Mouse (Mus musculus): ENCODE data around the gene Pdzk1. TPM values are rescaled to one million over a fixed set of nuclear protein-coding genes. Genes with fewer than 3 reads are reported as not detected.

Gene Pdzk1
- total and polyA plus RNA-seq, 3 experiments = 0.18 to 0.27 TPM; not detected in 1

- H3K27ac ChIP-seq (ENCODE audit: control insufficient read depth, low read depth, low read length) = no peak overlapping the region
- H3K36me3 ChIP-seq (ENCODE audit: control insufficient read depth in 1 of 2, insufficient read depth in 2 of 2, low read length in 2 of 2) = peaks cover 0 to 16% of the 10 kb centered on the region in 2 experiments; a peak in 2 of 4 replicates
- no peak overlapping the region for H3K4me3 ChIP-seq (ENCODE audit: control insufficient read depth in 1 of 2, insufficient read depth in 1 of 2, low read depth in 2 of 2, low read length in 2 of 2)
- H3K9ac ChIP-seq (ENCODE audit: control insufficient read depth, low read depth, low read length, poor library complexity, severe bottlenecking) = no peak overlapping the region
- no peaks in the 10 kb centered on the region for H3K9me3 ChIP-seq (replicated peaks; ENCODE audit: insufficient read depth, low read length)
- no peaks in the 10 kb centered on the region for H3K4me1 ChIP-seq (ENCODE audit: control insufficient read depth in 1 of 2, insufficient read depth in 2 of 2, low read length in 2 of 2)
- no peaks in the 10 kb centered on the region for H3K79me2 ChIP-seq (ENCODE audit: control insufficient read depth, insufficient read depth, low read length, poor library complexity)
- no peaks in the 10 kb centered on the region for H3K27me3 ChIP-seq (ENCODE audit: control insufficient read depth in 1 of 2, insufficient read depth in 2 of 2, low read length in 2 of 2)
- no peak for DNase-seq (ENCODE audit: low read depth, low spot score)
- TF ChIP-seq SIN3A (IDR thresholded peaks at IDR 0.05; ENCODE audit: low read length) = no peak
- no peak for TF ChIP-seq EP300 (IDR thresholded peaks at IDR 0.05; ENCODE audit: low read depth in 1 of 2, low read length in 2 of 2)
- no peak for TF ChIP-seq HCFC1 (IDR thresholded peaks at IDR 0.05; ENCODE audit: low read depth, low read length)
- TF ChIP-seq USF1 (IDR thresholded peaks at IDR 0.05; ENCODE audit: low read depth, low read length) = no peak
- TF ChIP-seq MAX (IDR thresholded peaks at IDR 0.05; ENCODE audit: low read length) = no peak
- TF ChIP-seq JUND (IDR thresholded peaks at IDR 0.05; ENCODE audit: low read depth, low read length) = no peak
- no peak for TF ChIP-seq TBP (IDR thresholded peaks at IDR 0.05; ENCODE audit: low read depth, low read length)
- TF ChIP-seq POLR2AphosphoS5 (IDR thresholded peaks at IDR 0.05; ENCODE audit: borderline replicate concordance, low read depth, low read length) = no peak
- TF ChIP-seq ZKSCAN1 (IDR thresholded peaks at IDR 0.05; ENCODE audit: low read depth, low read length) = no peak
- TF ChIP-seq ZNF384 (IDR thresholded peaks at IDR 0.05; ENCODE audit: low read depth, low read length) = no peak
- no peak for TF ChIP-seq POLR2AphosphoS2 (IDR thresholded peaks at IDR 0.05; ENCODE audit: low read length)
- no peak for TF ChIP-seq BHLHE40 (IDR thresholded peaks at IDR 0.05; ENCODE audit: borderline replicate concordance, low read depth, low read length)
- no peak for TF ChIP-seq ETS1 (IDR thresholded peaks at IDR 0.05; ENCODE audit: low read depth, low read length)
- no peak for TF ChIP-seq RCOR1 (IDR thresholded peaks at IDR 0.05; ENCODE audit: low read depth, low read length)
- TF ChIP-seq MAZ (IDR thresholded peaks at IDR 0.05; ENCODE audit: low read depth, low read length) = no peak
- no peak for TF ChIP-seq MEF2A (IDR thresholded peaks at IDR 0.05; ENCODE audit: extremely low read depth, insufficient replicate concordance, low read depth, low read length, poor library complexity, severe bottlenecking)
- TF ChIP-seq KAT2A (conservative IDR thresholded peaks at IDR 0.05; ENCODE audit: low read depth, low read length) = no peak
Measured at GRCm38 (mm10) chr3:96867863-96868262, 38.8 kb downstream of the Pdzk1 start.

- H3K9me3 ChIP-seq (replicated peaks; ENCODE audit: insufficient read depth, low read length) = no peaks in the 10 kb centered on the region
- H3K79me2 ChIP-seq (ENCODE audit: control insufficient read depth, insufficient read depth, low read length, poor library complexity) = no peaks in the 10 kb centered on the region
- no peak for DNase-seq (ENCODE audit: low read depth, low spot score)
- no peaks in the 10 kb centered on the region for H3K27me3 ChIP-seq (ENCODE audit: control insufficient read depth in 1 of 2, insufficient read depth in 2 of 2, low read length in 2 of 2)
- no peaks in the 10 kb centered on the region for H3K4me1 ChIP-seq (ENCODE audit: control insufficient read depth in 1 of 2, insufficient read depth in 2 of 2, low read length in 2 of 2)
- no peak overlapping the region for H3K4me3 ChIP-seq (ENCODE audit: control insufficient read depth in 1 of 2, insufficient read depth in 1 of 2, low read depth in 2 of 2, low read length in 2 of 2)
- H3K27ac ChIP-seq (ENCODE audit: control insufficient read depth, low read depth, low read length) = no peak overlapping the region
- TF ChIP-seq GABPA (IDR thresholded peaks at IDR 0.05; ENCODE audit: low read depth, low read length) = no peak
- TF ChIP-seq POLR2A (IDR thresholded peaks at IDR 0.05; ENCODE audit: control insufficient read depth in 1 of 2, insufficient read depth in 1 of 2, low read depth in 1 of 2, low read length in 2 of 2, poor library complexity in 1 of 2) = no peak
- no peak for TF ChIP-seq HCFC1 (IDR thresholded peaks at IDR 0.05; ENCODE audit: low read depth, low read length)
- TF ChIP-seq RCOR1 (IDR thresholded peaks at IDR 0.05; ENCODE audit: low read depth, low read length) = no peak
- TF ChIP-seq POLR2AphosphoS5 (IDR thresholded peaks at IDR 0.05; ENCODE audit: borderline replicate concordance, low read depth, low read length) = no peak
- no peak for TF ChIP-seq TCF12 (IDR thresholded peaks at IDR 0.05; ENCODE audit: low read depth, low read length)
- no peak for TF ChIP-seq BHLHE40 (IDR thresholded peaks at IDR 0.05; ENCODE audit: borderline replicate concordance, low read depth, low read length)
- TF ChIP-seq ELF1 (IDR thresholded peaks at IDR 0.05; ENCODE audit: low read depth, low read length) = no peak
- no peak for TF ChIP-seq TAL1 (IDR thresholded peaks at IDR 0.05; ENCODE audit: low read length)
- no peak for TF ChIP-seq ZKSCAN1 (IDR thresholded peaks at IDR 0.05; ENCODE audit: low read depth, low read length)
- no peak for TF ChIP-seq EP300 (IDR thresholded peaks at IDR 0.05; ENCODE audit: low read depth in 1 of 2, low read length in 2 of 2)
- peaks cover 0 to 21% of the 10 kb centered on the region in 2 experiments; a peak in 2 of 4 replicates for H3K36me3 ChIP-seq (ENCODE audit: control insufficient read depth in 1 of 2, insufficient read depth in 2 of 2, low read length in 2 of 2)
- no peak overlapping the region for H3K9ac ChIP-seq (ENCODE audit: control insufficient read depth, low read depth, low read length, poor library complexity, severe bottlenecking)
Measured at GRCm38 (mm10) chr3:96868566-96868965, 39.5 kb downstream of the Pdzk1 start.
